Mouse (Mus musculus): ENCODE results near the gene Sik2. TPM values are rescaled to one million over a fixed set of nuclear protein-coding genes. Genes with fewer than 3 reads are reported as not detected.

Sik2 gene
- polyA plus RNA-seq, 1 experiment from 2014 or later: 10.8 TPM

DNA sequence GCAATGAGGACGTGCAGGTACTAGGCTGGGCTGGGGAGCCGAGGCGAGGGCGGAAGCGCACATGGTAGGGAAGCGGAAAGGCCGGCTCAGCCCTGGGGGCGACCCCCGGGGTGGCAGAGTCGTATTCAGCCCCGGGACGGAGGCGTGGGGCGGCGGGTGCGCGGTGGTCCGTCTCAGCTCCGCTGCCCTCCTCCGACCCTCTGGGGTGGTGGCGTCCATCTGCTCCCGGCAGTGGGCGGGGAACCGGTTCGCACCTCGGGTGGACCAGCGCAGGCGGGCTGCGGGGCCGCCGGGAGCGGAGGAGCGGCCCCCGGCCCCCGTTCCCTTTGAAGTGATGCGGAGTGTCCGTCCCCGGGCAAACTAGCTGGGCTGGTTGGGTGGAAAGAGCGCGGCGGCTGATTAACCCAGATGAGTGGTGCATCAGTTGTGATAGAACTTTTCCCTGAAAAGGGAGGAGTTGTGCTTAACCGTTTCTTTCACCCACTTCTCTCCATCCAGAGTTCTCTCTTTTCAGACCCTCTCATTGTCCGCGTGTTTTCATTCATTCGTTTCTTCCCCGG, 151.7 kb downstream of the Sik2 start:
- peak overlapping the region; percentile 91 for H3K9ac ChIP-seq (ENCODE audit: low read depth, low read length)
- 0% methylated on average over 36 of the region's 46 CpGs for WGBS (ENCODE audit: insufficient replicate concordance)
- H3K4me1 ChIP-seq (ENCODE audit: control insufficient read depth, low read depth, low read length): peaks cover 54% of the 10 kb centered on the region
- peak overlapping the region; percentile 94 for H3K27ac ChIP-seq (ENCODE audit: low read length)
- H3K36me3 ChIP-seq (ENCODE audit: control insufficient read depth, insufficient read depth): peaks cover 33% of the 10 kb centered on the region
- peak; percentile 49 for ATAC-seq (ENCODE audit: low read depth)
- no peaks in the 10 kb centered on the region for H3K27me3 ChIP-seq (ENCODE audit: control insufficient read depth, insufficient read depth, low read depth, low read length)
- peak overlapping the region; percentile 95 for H3K4me3 ChIP-seq (ENCODE audit: low read depth, low read length)
- H3K9me3 ChIP-seq (replicated peaks; ENCODE audit: control insufficient read depth, low read length): no peaks in the 10 kb centered on the region
- H3K4me2 ChIP-seq (ENCODE audit: low read depth, low read length): peak overlapping the region; percentile 86

- Histone ChIP-seq H3K27me3 (ENCODE audit: control insufficient read depth, insufficient read depth, low read depth, low read length) (no peaks in the 10 kb centered on the region), H3K4me1 (ENCODE audit: control insufficient read depth, low read depth, low read length) (peaks cover 54% of the 10 kb centered on the region), H3K9ac (ENCODE audit: low read depth, low read length) (peak overlapping the region; percentile 91), H3K9me3 (replicated peaks; ENCODE audit: control insufficient read depth, low read length) (no peaks in the 10 kb centered on the region), H3K27ac (ENCODE audit: low read length) (peak overlapping the region; percentile 94), H3K4me3 (ENCODE audit: low read depth, low read length) (peak overlapping the region; percentile 95), H3K36me3 (ENCODE audit: control insufficient read depth, insufficient read depth) (peaks cover 26% of the 10 kb centered on the region), H3K4me2 (ENCODE audit: low read depth, low read length) (peak overlapping the region; percentile 86)
- peak; percentile 71 for ATAC-seq (ENCODE audit: low read depth)
- 1% methylated on average over 45 of the region's 45 CpGs for WGBS (ENCODE audit: insufficient replicate concordance)
These were observed 152.4 kb downstream of the Sik2 start for GRCm38 (mm10) chr9:50856341-50857081.

DNA sequence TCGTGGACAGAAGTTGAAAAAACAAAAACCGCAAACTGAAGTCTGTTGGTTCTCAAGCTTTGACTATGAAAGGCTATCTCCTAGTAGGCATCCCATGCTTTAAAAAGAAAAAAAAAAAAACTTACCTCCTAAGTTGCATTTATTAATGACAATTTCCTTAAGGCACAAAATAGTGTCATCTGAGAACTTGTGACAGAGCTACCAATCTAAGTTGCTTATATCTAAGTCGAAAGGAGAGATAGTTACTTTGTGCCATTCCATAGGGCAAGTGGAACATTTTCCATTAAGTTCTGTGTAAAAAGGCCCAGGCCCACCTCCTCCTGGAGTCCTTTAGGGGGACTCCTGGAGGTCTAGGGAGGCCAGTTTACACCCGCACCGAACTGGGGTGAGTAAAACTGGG, 153.1 kb downstream of the Sik2 start:
- peaks cover 59% of the 10 kb centered on the region for H3K4me1 ChIP-seq (ENCODE audit: control insufficient read depth, low read depth, low read length)
- 39% methylated on average over 5 of the region's 5 CpGs for WGBS (ENCODE audit: insufficient replicate concordance)
- peak overlapping the region; percentile 91 for H3K9ac ChIP-seq (ENCODE audit: low read depth, low read length)
- peak overlapping the region; percentile 86 for H3K4me2 ChIP-seq (ENCODE audit: low read depth, low read length)
- peak overlapping the region; percentile 94 for H3K27ac ChIP-seq (ENCODE audit: low read length)
- H3K36me3 ChIP-seq (ENCODE audit: control insufficient read depth, insufficient read depth): peaks cover 19% of the 10 kb centered on the region
- H3K27me3 ChIP-seq (ENCODE audit: control insufficient read depth, insufficient read depth, low read depth, low read length): no peaks in the 10 kb centered on the region
- no peak for ATAC-seq (ENCODE audit: low read depth)
- H3K4me3 ChIP-seq (ENCODE audit: low read depth, low read length): peak overlapping the region; percentile 95
- no peaks in the 10 kb centered on the region for H3K9me3 ChIP-seq (replicated peaks; ENCODE audit: control insufficient read depth, low read length)

GRCm38 (mm10) chr9:50855133-50855766, 153.6 kb downstream of the Sik2 start:
- H3K27me3 ChIP-seq (ENCODE audit: control insufficient read depth, insufficient read depth, low read depth, low read length): no peaks in the 10 kb centered on the region
- H3K9me3 ChIP-seq (replicated peaks; ENCODE audit: control insufficient read depth, low read length): no peaks in the 10 kb centered on the region
- H3K27ac ChIP-seq (ENCODE audit: low read length): peak overlapping the region; percentile 94
- peaks cover 63% of the 10 kb centered on the region for H3K4me1 ChIP-seq (ENCODE audit: control insufficient read depth, low read depth, low read length)
- peak overlapping the region; percentile 86 for H3K4me2 ChIP-seq (ENCODE audit: low read depth, low read length)
- H3K4me3 ChIP-seq (ENCODE audit: low read depth, low read length): peak overlapping the region; percentile 95
- H3K9ac ChIP-seq (ENCODE audit: low read depth, low read length): peak overlapping the region; percentile 91
- H3K36me3 ChIP-seq (ENCODE audit: control insufficient read depth, insufficient read depth): peaks cover 14% of the 10 kb centered on the region
- WGBS (ENCODE audit: insufficient replicate concordance): 29% methylated on average over 5 of the region's 5 CpGs
- ATAC-seq (ENCODE audit: low read depth): peak; percentile 41

DNA sequence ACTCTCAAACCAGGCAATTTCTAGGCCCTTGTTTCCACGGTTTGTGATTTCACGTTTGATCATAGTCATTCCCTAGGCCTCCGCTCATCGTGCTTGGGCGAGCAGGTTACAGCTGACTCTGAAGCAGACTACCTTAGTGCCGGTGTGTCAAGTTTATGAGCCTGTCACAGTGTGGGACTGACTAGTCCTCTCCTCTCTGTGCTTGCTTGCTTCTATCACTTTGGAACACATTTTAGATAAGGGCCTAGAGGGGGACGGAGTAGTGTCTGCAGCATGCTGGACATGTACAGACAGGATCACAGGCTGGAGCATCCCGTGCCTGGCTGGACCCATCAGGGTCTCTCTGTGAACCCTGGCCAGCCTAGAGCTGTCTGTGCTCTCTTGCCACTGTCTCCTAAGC, 154.5 kb downstream of the Sik2 start:
- Histone ChIP-seq H3K9me3 (replicated peaks; ENCODE audit: control insufficient read depth, low read length) (no peaks in the 10 kb centered on the region), H3K4me2 (ENCODE audit: low read depth, low read length) (peak overlapping the region; percentile 86), H3K4me1 (ENCODE audit: control insufficient read depth, low read depth, low read length) (peaks cover 70% of the 10 kb centered on the region), H3K27me3 (ENCODE audit: control insufficient read depth, insufficient read depth, low read depth, low read length) (no peaks in the 10 kb centered on the region), H3K36me3 (ENCODE audit: control insufficient read depth, insufficient read depth) (peaks cover 5% of the 10 kb centered on the region), H3K4me3 (ENCODE audit: low read depth, low read length) (peak overlapping the region; percentile 47), H3K9ac (ENCODE audit: low read depth, low read length) (peak overlapping the region; percentile 65), H3K27ac (ENCODE audit: low read length) (peak overlapping the region; percentile 94)
- WGBS (ENCODE audit: insufficient replicate concordance): 24% methylated on average over 8 of the region's 8 CpGs
- peak; percentile 84 for ATAC-seq (ENCODE audit: low read depth)

DNA sequence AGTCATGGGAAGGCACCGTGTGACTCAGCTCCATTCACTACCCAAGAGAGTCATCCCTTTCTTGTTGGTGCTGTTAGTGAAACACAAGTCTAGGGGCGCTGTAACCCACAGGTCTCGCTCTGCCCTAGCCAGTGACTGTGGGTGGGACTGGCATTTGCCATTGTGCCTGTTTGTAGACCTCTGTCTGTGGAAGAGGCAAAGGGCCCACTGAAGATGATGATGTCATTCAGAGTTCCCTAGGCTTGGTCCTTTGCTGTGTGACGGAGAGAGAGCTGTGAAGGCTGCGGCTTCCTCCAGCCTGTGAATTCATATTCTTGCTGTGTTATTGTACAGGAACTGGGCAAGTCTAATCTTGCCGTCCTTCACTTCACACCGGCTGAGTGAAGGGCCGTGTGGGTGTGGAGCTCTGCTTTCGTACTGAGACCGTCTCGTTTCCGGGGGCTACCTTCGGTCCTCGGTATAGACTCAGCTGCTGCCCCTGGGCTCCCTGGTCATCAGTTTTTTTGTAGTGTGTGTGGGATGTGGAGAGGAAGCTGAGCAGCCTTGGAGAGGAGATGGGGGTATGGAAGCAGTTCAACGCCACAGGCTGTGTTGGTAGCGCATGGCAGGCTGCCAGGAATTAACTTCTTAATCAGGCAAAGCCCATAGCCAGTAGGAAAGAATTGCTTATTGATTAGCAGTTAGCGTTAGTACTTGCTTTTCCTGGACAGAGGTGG, 156.1 kb downstream of the Sik2 start:
- peak overlapping the region; percentile 6 for H3K4me2 ChIP-seq (ENCODE audit: low read depth, low read length)
- peak overlapping the region; percentile 26 for H3K9ac ChIP-seq (ENCODE audit: low read depth, low read length)
- H3K9me3 ChIP-seq (replicated peaks; ENCODE audit: control insufficient read depth, low read length): no peaks in the 10 kb centered on the region
- no peak for ATAC-seq (ENCODE audit: low read depth)
- whole genome bisulfite sequencing (ENCODE audit: insufficient replicate concordance): 61% methylated on average over 17 of the region's 17 CpGs
- H3K4me1 ChIP-seq (ENCODE audit: control insufficient read depth, low read depth, low read length): peaks cover 77% of the 10 kb centered on the region
- H3K27me3 ChIP-seq (ENCODE audit: control insufficient read depth, insufficient read depth, low read depth, low read length): no peaks in the 10 kb centered on the region
- H3K27ac ChIP-seq (ENCODE audit: low read length): peak overlapping the region; percentile 94
- H3K4me3 ChIP-seq (ENCODE audit: low read depth, low read length): no peak overlapping the region
- no peaks in the 10 kb centered on the region for H3K36me3 ChIP-seq (ENCODE audit: control insufficient read depth, insufficient read depth)

- Histone ChIP-seq H3K36me3 (ENCODE audit: control insufficient read depth, insufficient read depth) (no peaks in the 10 kb centered on the region), H3K27me3 (ENCODE audit: control insufficient read depth, insufficient read depth, low read depth, low read length) (no peaks in the 10 kb centered on the region), H3K4me2 (ENCODE audit: low read depth, low read length) (no peak overlapping the region; the same call in 1 of the 2 replicates), H3K4me3 (ENCODE audit: low read depth, low read length) (no peak overlapping the region), H3K9me3 (replicated peaks; ENCODE audit: control insufficient read depth, low read length) (no peaks in the 10 kb centered on the region), H3K9ac (ENCODE audit: low read depth, low read length) (peak overlapping the region; percentile 26; the same call in 1 of the 2 replicates), H3K27ac (ENCODE audit: low read length) (no peak overlapping the region), H3K4me1 (ENCODE audit: control insufficient read depth, low read depth, low read length) (peaks cover 67% of the 10 kb centered on the region)
- ATAC-seq (ENCODE audit: low read depth): no peak
- 24% methylated on average over 8 of the region's 8 CpGs for WGBS (ENCODE audit: insufficient replicate concordance)
These were observed 158.2 kb downstream of the Sik2 start for GRCm38 (mm10) chr9:50850713-50851112.

DNA sequence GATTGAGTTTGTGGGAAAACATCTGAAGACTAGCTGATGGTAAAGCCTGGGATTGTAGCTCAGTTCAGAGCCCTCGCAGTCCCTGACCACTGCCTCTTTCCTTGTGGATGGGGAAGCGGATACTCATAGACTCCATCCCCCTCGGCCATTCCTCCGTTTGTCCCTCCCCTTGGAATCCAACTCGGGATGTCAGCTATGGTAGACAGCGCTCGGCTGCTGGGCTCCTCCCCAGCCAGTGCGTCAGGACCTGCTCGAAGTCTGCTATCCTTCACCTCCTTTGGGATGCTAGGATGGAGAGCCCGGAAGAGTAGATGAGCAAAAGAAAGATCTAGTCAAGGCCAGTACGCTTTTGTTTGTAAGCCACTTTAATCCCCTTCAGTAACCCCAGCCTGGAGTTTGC, 158.6 kb downstream of the Sik2 start:
- WGBS (ENCODE audit: insufficient replicate concordance): 62% methylated on average over 11 of the region's 11 CpGs
- Histone ChIP-seq H3K9ac (ENCODE audit: low read depth, low read length) (no peak overlapping the region), H3K27ac (ENCODE audit: low read length) (no peak overlapping the region), H3K27me3 (ENCODE audit: control insufficient read depth, insufficient read depth, low read depth, low read length) (no peaks in the 10 kb centered on the region), H3K4me1 (ENCODE audit: control insufficient read depth, low read depth, low read length) (peaks cover 62% of the 10 kb centered on the region), H3K9me3 (replicated peaks; ENCODE audit: control insufficient read depth, low read length) (no peaks in the 10 kb centered on the region), H3K4me3 (ENCODE audit: low read depth, low read length) (no peak overlapping the region), H3K36me3 (ENCODE audit: control insufficient read depth, insufficient read depth) (no peaks in the 10 kb centered on the region), H3K4me2 (ENCODE audit: low read depth, low read length) (no peak overlapping the region)
- ATAC-seq (ENCODE audit: low read depth): no peak

All from liver, embryonic 16.5 days (tissue).